Mouse (Mus musculus) left cerebral cortex, adult 18-20 months (tissue): ENCODE results near the gene Thap8. TPM values are rescaled to one million over a fixed set of nuclear protein-coding genes. Genes with fewer than 3 reads are reported as not detected.

ENCODE experiments used
- total RNA-seq, 2 experiments: library from RNA; stranded (reverse); gene quantifications; 2 replicates each; pipeline ENCODE4 v1.2.3; 2021

The Thap8 gene
- total RNA-seq, 2 experiments from 2014 or later: 0.26 to 0.37 TPM

Other genes with a start within 250 kb of the Thap8 start
- gene Zfp14, start 228.7 kb upstream of the Thap8 start, total RNA-seq: 1 to 10 TPM; 7.6 to 7.7 TPM
- 1 to 10 TPM; 4.1 to 6.0 TPM for gene Zfp82, start 207.2 kb upstream of the Thap8 start, total RNA-seq
- 1 to 10 TPM in 1 of 2 experiments, not detected in 1; 1.5 TPM for gene Gm26920, start 189.7 kb upstream of the Thap8 start, total RNA-seq
- 1 to 10 TPM; 5.6 to 7.7 TPM for gene Zfp566, start 189.6 kb upstream of the Thap8 start, total RNA-seq
- 10 to 100 TPM; 64.8 to 75.6 TPM for gene Zfp260, start 185.3 kb upstream of the Thap8 start, total RNA-seq
- 10 to 100 TPM; 31.3 to 36.0 TPM for gene Zfp382, start 158.2 kb upstream of the Thap8 start, total RNA-seq
- 10 to 100 TPM; 48.4 to 48.7 TPM for gene Zfp146, start 110.3 kb upstream of the Thap8 start, total RNA-seq
- gene Cox7a1, start 96.0 kb upstream of the Thap8 start, total RNA-seq: 1 to 10 TPM; 4.7 to 5.8 TPM
- 100 to 1,000 TPM; 174 to 176 TPM for gene Capns1, start 81.3 kb upstream of the Thap8 start, total RNA-seq
- 10 to 100 TPM; 58.0 to 60.0 TPM for gene Polr2i, start 48.1 kb upstream of the Thap8 start, total RNA-seq
- 100 to 1,000 TPM; 127 to 141 TPM for gene Tbcb, start 47.8 kb upstream of the Thap8 start, total RNA-seq
- gene Ovol3, start 44.4 kb upstream of the Thap8 start, total RNA-seq: not detected
- gene Wdr62, start 325 bp downstream of the Thap8 start, total RNA-seq: 1 to 10 TPM; 1.1 to 1.9 TPM
- gene Clip3, start 11.6 kb downstream of the Thap8 start, total RNA-seq: 100 to 1,000 TPM; 443 to 457 TPM
- gene Alkbh6, start 28.6 kb downstream of the Thap8 start, total RNA-seq: 10 to 100 TPM; 67.0 to 68.5 TPM
- gene Syne4, start 34.7 kb downstream of the Thap8 start, total RNA-seq: 10 to 100 TPM; 13.8 to 15.6 TPM
- gene E130208F15Rik, start 41.6 kb downstream of the Thap8 start, total RNA-seq: under 1 TPM; 0.35 to 0.56 TPM
- gene Sdhaf1, start 43.8 kb downstream of the Thap8 start, total RNA-seq: 1 to 10 TPM; 6.4 to 7.5 TPM
- 10 to 100 TPM; 33.5 to 36.4 TPM for gene Lrfn3, start 82.7 kb downstream of the Thap8 start, total RNA-seq
- 10 to 100 TPM; 29.8 to 30.7 TPM for gene Tyrobp, start 133.7 kb downstream of the Thap8 start, total RNA-seq
- gene Hcst, start 139.8 kb downstream of the Thap8 start, total RNA-seq: 1 to 10 TPM in 1 of 2 experiments, not detected in 1; 1.8 TPM
- gene Nfkbid, start 141.6 kb downstream of the Thap8 start, total RNA-seq: 1 to 10 TPM; 3.9 to 4.1 TPM
- 1,000 to 10,000 TPM; 1,233 to 1,333 TPM for gene Aplp1, start 165.4 kb downstream of the Thap8 start, total RNA-seq
- gene Kirrel2, start 177.6 kb downstream of the Thap8 start, total RNA-seq: 1 to 10 TPM; 8.2 to 8.3 TPM
- gene Nphs1, start 178.2 kb downstream of the Thap8 start, total RNA-seq: under 1 TPM; 0.44 to 0.52 TPM
- not detected for gene Prodh2, start 213.5 kb downstream of the Thap8 start, total RNA-seq